Mouse (Mus musculus) thymus, postnatal 10 days (tissue): ENCODE data around the gene Ctf2.
"Not testable (repeated sequence)": the region's sequence is repeated elsewhere in the genome, so short reads cannot be mapped to it uniquely, and the experiment has no call there.

Experiments used
- DNase-seq, 2 experiments: peaks; one replicate each; pipeline ENCODE4 v3.0.0; 2021; ENCODE audit warnings: low spot score in 2 of 2

The Ctf2 gene

GRCm38 (mm10) chr7:127714816-127715215 lies 17.1 kb downstream of the Ctf2 start:
- DNase-seq = no peak

GRCm38 (mm10) chr7:127712461-127713385 lies 19.2 kb downstream of the Ctf2 start, which contains the start of gene Ctf1:
Gene Ctf1, plus strand, starts transcription at chr7:127712736.
- DNase-seq = peak; percentile 60 to 63

GRCm38 (mm10) chr7:127711456-127711855 lies 20.5 kb downstream of the Ctf2 start:
- no peak for DNase-seq

DNA sequence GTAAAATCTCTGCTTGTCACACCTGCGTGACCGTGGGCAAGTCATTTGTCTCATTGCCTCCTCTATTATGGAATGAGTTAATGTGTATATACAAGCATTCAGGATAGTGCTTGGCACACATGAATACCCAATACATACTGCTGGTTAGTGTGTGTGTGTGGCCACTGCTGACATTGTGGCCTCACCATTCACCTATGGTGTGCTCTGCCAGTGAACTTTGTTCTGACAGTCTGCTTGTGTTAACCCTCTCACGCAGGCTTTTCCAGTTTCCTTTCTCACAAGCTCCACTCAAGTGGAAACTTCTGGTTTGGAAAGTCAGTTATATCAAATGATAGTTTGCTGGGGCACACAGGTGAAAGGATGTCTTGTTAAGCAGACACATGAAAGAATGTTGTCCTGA lies 20.9 kb downstream of the Ctf2 start:
- DNase-seq = no peak

- no peak for DNase-seq
Measured at GRCm38 (mm10) chr7:127709261-127709979, 22.5 kb downstream of the Ctf2 start.

- DNase-seq = peak; percentile 81 to 82
Measured at GRCm38 (mm10) chr7:127708207-127709078, 23.5 kb downstream of the Ctf2 start, which contains the start of gene Bcl7c. Gene Bcl7c, minus strand, starts transcription at chr7:127708933.

DNA sequence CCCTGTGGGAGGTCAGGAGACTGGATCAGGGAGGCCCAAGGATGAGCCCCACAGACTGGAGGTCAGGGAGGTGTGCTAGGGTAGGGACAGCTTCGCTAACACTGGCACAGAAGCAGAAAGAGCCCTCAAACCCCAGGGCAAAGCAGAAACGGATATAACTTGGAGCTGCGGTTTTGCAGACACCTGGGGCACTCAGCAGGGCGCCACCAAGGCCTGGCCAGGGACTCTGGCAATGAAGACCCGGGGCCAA lies 24.1 kb downstream of the Ctf2 start:
- no peak for DNase-seq

GRCm38 (mm10) chr7:127707045-127707956 lies 24.7 kb downstream of the Ctf2 start:
- peak; percentile 24 to 34 for DNase-seq

DNA sequence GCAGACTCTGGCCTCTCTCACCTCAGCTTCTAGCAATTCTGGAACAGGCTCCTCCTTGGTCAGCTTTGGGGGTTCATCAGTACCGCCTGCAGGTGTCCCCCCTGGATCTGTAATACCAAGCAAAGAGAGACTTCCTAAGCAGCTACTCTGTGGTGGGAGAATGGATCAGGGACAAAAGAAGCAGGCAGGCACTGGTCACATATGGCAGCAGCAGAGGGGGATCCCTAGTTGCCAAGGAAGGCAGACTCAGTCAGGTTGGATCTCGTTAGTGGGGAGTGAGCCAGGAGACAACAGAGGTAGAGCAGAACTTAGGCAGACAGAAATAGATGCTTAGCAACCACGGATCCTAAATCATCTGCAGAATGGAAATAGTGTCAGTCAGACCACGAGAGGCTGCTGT lies 26.3 kb downstream of the Ctf2 start:
- no peak for DNase-seq

DNA sequence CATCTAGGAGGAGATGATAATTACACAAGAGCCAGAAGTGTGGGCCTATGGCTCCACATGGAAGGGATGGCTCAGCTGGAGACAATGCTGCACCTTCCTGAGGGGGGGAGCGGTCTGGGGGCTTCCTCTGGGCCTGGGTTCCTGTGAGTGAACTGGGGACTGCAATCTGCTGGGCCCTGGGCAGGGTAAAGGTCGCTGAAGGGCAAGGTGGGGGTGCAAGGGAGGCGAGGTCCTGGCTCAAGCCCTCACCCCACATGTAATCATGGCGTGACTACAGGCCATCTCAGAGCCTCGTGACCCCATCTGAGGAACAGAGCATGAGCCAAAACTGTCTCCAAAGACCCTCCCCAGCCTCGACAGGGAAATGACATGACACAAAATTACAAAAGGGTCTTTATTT lies 27.4 kb downstream of the Ctf2 start:
- no peak for DNase-seq

GRCm38 (mm10) chr7:127703561-127704178 lies 28.3 kb downstream of the Ctf2 start:
- DNase-seq = no peak

DNA sequence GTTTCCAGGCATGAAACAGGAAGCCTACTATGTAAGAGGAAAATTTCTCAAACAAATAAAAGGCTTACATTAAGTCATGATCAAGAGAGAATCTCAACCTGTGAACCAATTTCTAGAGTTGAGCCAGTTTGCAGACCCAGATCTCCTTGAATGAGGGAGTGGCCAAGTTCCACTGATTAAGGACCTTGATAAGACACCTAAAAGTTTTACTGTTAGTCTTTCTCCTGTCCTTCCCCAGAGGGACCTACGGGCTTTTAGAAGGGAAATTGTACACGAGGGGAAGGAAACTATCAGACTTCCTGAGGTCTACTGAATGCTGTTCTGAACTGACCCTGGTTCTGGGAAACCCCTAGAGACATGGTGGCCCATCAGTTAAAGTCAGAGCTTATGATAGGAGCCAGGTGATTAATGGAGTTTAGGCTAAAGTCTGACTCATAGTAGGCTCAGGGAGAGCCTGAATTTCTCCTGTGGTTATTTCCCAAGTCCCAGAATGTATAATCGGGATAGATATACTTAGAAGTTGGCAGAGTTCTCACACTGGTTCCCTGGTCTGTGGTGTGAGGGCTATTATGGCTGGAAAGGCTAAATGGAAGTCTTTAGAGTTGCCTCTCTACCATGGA lies 31.1 kb downstream of the Ctf2 start:
- no peak for DNase-seq

- DNase-seq = no peak
Measured at GRCm38 (mm10) chr7:127698986-127699385, 33.0 kb downstream of the Ctf2 start.

GRCm38 (mm10) chr7:127693730-127694129 lies 38.2 kb downstream of the Ctf2 start:
- not testable (repeated sequence) for DNase-seq

- no peak for DNase-seq
Measured at GRCm38 (mm10) chr7:127693290-127693689, 38.7 kb downstream of the Ctf2 start.

- no peak for DNase-seq
Measured at GRCm38 (mm10) chr7:127691221-127691989, 40.6 kb downstream of the Ctf2 start.

- no peak for DNase-seq
Measured at GRCm38 (mm10) chr7:127689626-127690280, 42.2 kb downstream of the Ctf2 start.

GRCm38 (mm10) chr7:127688935-127689334 lies 43.0 kb downstream of the Ctf2 start:
- DNase-seq = no peak
